Mouse (Mus musculus): ENCODE measurements around the gene Tmem164. TPM values are rescaled to one million over a fixed set of nuclear protein-coding genes. Genes with fewer than 3 reads are reported as not detected.
A peak's percentile ranks its signal among the peaks of the same experiment; 100 is the strongest.

The Tmem164 gene
- total and polyA plus RNA-seq, 3 experiments, result 14.3 to 27.2 (median 16.3) TPM

GRCm38 (mm10) chrX:142806620-142807061, 125.4 kb downstream of the Tmem164 start:
- Histone ChIP-seq H3K4me1 (ENCODE audit: control insufficient read depth, insufficient read depth, low read length) (peaks cover 2% of the 10 kb centered on the region), H3K4me3 (no peak overlapping the region), H3K27me3 (ENCODE audit: control insufficient read depth, insufficient read depth, low read length) (no peaks in the 10 kb centered on the region), H3K79me2 (replicated peaks; ENCODE audit: control insufficient read depth, insufficient read depth, low read length) (no peaks in the 10 kb centered on the region), H3K36me3 (ENCODE audit: control insufficient read depth, insufficient read depth, low read length) (no peaks in the 10 kb centered on the region), H3K9ac (ENCODE audit: low read depth, low read length) (no peak overlapping the region), H3K27ac (no peak overlapping the region)
- TF ChIP-seq POLR2A (IDR thresholded peaks at IDR 0.05; ENCODE audit: insufficient read depth, low read depth, low read length) (no peak), EP300 (IDR thresholded peaks at IDR 0.05; ENCODE audit: insufficient read depth, low read depth, low read length) (no peak), CTCF (IDR thresholded peaks at IDR 0.05) (peak; percentile 58)
- peak in 1 of 2 experiments; percentile 40 for DNase-seq
- WGBS, result 30% methylated on average over 10 of the region's 10 CpGs
- intact Hi-C loops (cut with DNase I), result loop anchor here (5.0 kb wide), 1 partner anchor 429 kb away; no protein-coding TSS in a partner anchor

DNA sequence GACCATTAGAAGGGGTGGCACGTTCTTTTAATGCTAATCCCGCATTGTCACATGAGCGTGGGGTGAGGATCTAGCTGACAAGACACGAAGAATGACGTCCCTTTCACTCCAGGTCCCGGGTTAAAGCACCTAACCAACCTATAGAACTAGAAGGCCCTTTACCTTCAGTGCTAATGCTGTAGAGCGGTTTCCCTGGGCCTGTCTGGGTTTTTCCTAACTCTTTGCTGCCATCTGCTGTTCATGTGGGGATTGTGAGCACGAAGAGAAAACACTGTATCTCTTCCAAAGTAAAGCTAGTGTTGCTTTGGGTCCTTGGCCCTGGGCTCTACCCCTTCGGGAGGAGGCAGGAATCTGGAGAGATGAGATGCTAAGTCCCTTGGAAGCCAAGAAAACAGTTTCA, 127.2 kb downstream of the Tmem164 start:
- DNase-seq, result peak in 1 of 2 experiments; percentile 24
- peaks cover 2% of the 10 kb centered on the region; the same call in 1 of the 2 replicates for H3K4me1 ChIP-seq (ENCODE audit: control insufficient read depth, insufficient read depth, low read length)
- H3K9ac ChIP-seq (ENCODE audit: low read depth, low read length), result no peak overlapping the region
- no peaks in the 10 kb centered on the region for H3K36me3 ChIP-seq (ENCODE audit: control insufficient read depth, insufficient read depth, low read length)
- no peaks in the 10 kb centered on the region for H3K27me3 ChIP-seq (ENCODE audit: control insufficient read depth, insufficient read depth, low read length)
- intact Hi-C loops (cut with DNase I), result loop anchor here (1.0 to 5.0 kb wide), 2 partner anchors 254 to 431 kb away; no protein-coding TSS in a partner anchor
- no peaks in the 10 kb centered on the region for H3K79me2 ChIP-seq (replicated peaks; ENCODE audit: control insufficient read depth, insufficient read depth, low read length)
- TF ChIP-seq POLR2A (IDR thresholded peaks at IDR 0.05; ENCODE audit: insufficient read depth, low read depth, low read length) (no peak), EP300 (IDR thresholded peaks at IDR 0.05; ENCODE audit: insufficient read depth, low read depth, low read length) (no peak), CTCF (IDR thresholded peaks at IDR 0.05) (peak; percentile 80)
- H3K27ac ChIP-seq, result no peak overlapping the region
- WGBS, result 28% methylated on average over 9 of the region's 9 CpGs
- no peak overlapping the region for H3K4me3 ChIP-seq

DNA sequence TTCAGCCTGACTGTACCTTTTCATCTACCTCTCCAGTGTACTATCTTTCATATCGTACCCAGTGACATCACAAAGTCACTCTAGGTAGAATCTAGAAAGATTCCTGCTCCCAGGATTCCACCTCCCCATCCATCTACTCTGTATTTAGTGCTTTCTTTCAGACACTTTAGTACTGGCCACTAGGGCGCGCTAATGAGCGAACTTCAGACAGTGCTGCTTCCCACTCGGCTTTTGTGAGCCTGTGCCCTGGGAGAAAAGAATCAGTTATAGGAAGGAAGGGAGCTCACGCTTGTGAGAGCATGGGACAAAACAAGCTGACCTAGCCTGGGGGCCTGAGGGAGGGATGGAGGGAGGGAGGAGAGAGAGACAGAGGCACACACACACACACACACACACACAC, 131.9 kb downstream of the Tmem164 start:
- peak in 1 of 2 experiments; percentile 51 for DNase-seq

GRCm38 (mm10) chrX:142818057-142818682, 137.0 kb downstream of the Tmem164 start:
- intact Hi-C loops (cut with DNase I), result loop anchor here (1.0 to 5.0 kb wide), 2 partner anchors 241 to 629 kb away; no protein-coding TSS in a partner anchor
- WGBS, result 44% methylated on average over 10 of the region's 10 CpGs
- Histone ChIP-seq H3K9ac (ENCODE audit: low read depth, low read length) (no peak overlapping the region), H3K27ac (no peak overlapping the region), H3K4me3 (no peak overlapping the region), H3K79me2 (replicated peaks; ENCODE audit: control insufficient read depth, insufficient read depth, low read length) (no peaks in the 10 kb centered on the region), H3K4me1 (ENCODE audit: control insufficient read depth, insufficient read depth, low read length) (no peaks in the 10 kb centered on the region; the same call in 1 of the 2 replicates), H3K36me3 (ENCODE audit: control insufficient read depth, insufficient read depth, low read length) (no peaks in the 10 kb centered on the region), H3K27me3 (ENCODE audit: control insufficient read depth, insufficient read depth, low read length) (no peaks in the 10 kb centered on the region)
- 0 out of 2 replicates have a peak, but pooled peaks have one; percentile 38 for TF ChIP-seq EP300 (IDR thresholded peaks at IDR 0.05; ENCODE audit: insufficient read depth, low read depth, low read length)
- TF ChIP-seq CTCF (IDR thresholded peaks at IDR 0.05), result peak; percentile 89
- TF ChIP-seq POLR2A (IDR thresholded peaks at IDR 0.05; ENCODE audit: insufficient read depth, low read depth, low read length), result no peak
- peak in 1 of 2 experiments; percentile 53 for DNase-seq

More for the DNA sequence above, 131.9 kb downstream of the Tmem164 start:
- intact Hi-C loops (cut with DNase I), result no loop called here
- 24% methylated on average over 6 of the region's 6 CpGs for WGBS
- no peak overlapping the region for H3K9ac ChIP-seq (ENCODE audit: low read depth, low read length)
- TF ChIP-seq CTCF (IDR thresholded peaks at IDR 0.05) (peak; percentile 72), POLR2A (IDR thresholded peaks at IDR 0.05; ENCODE audit: insufficient read depth, low read depth, low read length) (no peak), EP300 (IDR thresholded peaks at IDR 0.05; ENCODE audit: insufficient read depth, low read depth, low read length) (no peak)
- H3K4me1 ChIP-seq (ENCODE audit: control insufficient read depth, insufficient read depth, low read length), result no peaks in the 10 kb centered on the region; the same call in 1 of the 2 replicates
- H3K79me2 ChIP-seq (replicated peaks; ENCODE audit: control insufficient read depth, insufficient read depth, low read length), result no peaks in the 10 kb centered on the region
- no peaks in the 10 kb centered on the region for H3K36me3 ChIP-seq (ENCODE audit: control insufficient read depth, insufficient read depth, low read length)
- H3K4me3 ChIP-seq, result no peak overlapping the region
- no peaks in the 10 kb centered on the region for H3K27me3 ChIP-seq (ENCODE audit: control insufficient read depth, insufficient read depth, low read length)
- no peak overlapping the region for H3K27ac ChIP-seq

DNA sequence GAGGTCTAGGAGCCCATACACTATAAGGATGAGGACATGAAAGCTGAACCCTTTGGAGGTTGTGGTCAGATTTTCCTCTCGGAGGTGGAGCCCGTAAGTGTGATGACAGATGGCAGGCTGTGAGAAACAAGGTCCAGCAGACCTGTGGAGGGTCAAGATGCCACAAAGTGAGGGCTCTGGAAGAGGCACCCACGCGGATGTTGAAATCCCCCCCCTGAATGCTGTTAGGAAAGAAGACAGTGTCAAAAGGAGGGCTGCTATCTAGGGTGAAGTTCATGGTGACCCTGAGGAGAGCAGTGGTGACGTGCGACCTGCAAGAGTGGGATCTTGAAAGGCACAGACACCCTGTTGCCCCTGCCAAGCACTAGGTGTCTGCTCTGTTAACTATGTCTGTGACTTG, 140.0 kb downstream of the Tmem164 start:
- Histone ChIP-seq H3K27ac (no peak overlapping the region), H3K9ac (ENCODE audit: low read depth, low read length) (no peak overlapping the region), H3K79me2 (replicated peaks; ENCODE audit: control insufficient read depth, insufficient read depth, low read length) (no peaks in the 10 kb centered on the region), H3K4me1 (ENCODE audit: control insufficient read depth, insufficient read depth, low read length) (no peaks in the 10 kb centered on the region; the same call in 1 of the 2 replicates), H3K4me3 (no peak overlapping the region), H3K36me3 (ENCODE audit: control insufficient read depth, insufficient read depth, low read length) (no peaks in the 10 kb centered on the region), H3K27me3 (ENCODE audit: control insufficient read depth, insufficient read depth, low read length) (no peaks in the 10 kb centered on the region)
- DNase-seq, result no peak
- TF ChIP-seq EP300 (IDR thresholded peaks at IDR 0.05; ENCODE audit: insufficient read depth, low read depth, low read length) (no peak), CTCF (IDR thresholded peaks at IDR 0.05) (no peak), POLR2A (IDR thresholded peaks at IDR 0.05; ENCODE audit: insufficient read depth, low read depth, low read length) (no peak)
- intact Hi-C loops (cut with DNase I), result loop anchor here (1.0 kb wide), 1 partner anchor 230 kb away; no protein-coding TSS in a partner anchor
- 60% methylated on average over 6 of the region's 6 CpGs for WGBS

- H3K27ac ChIP-seq, result no peak overlapping the region
- no peak for DNase-seq
Measured at GRCm38 (mm10) chrX:142821846-142822245, 140.6 kb downstream of the Tmem164 start.

More at GRCm38 (mm10) chrX:142821846-142822245, 140.6 kb downstream of the Tmem164 start:
- Histone ChIP-seq H3K79me2 (replicated peaks; ENCODE audit: control insufficient read depth, insufficient read depth, low read length) (no peaks in the 10 kb centered on the region), H3K4me3 (no peak overlapping the region), H3K9ac (ENCODE audit: low read depth, low read length) (no peak overlapping the region), H3K27me3 (ENCODE audit: control insufficient read depth, insufficient read depth, low read length) (no peaks in the 10 kb centered on the region), H3K36me3 (ENCODE audit: control insufficient read depth, insufficient read depth, low read length) (no peaks in the 10 kb centered on the region), H3K4me1 (ENCODE audit: control insufficient read depth, insufficient read depth, low read length) (peaks cover 2% of the 10 kb centered on the region; the same call in 1 of the 2 replicates)
- TF ChIP-seq CTCF (IDR thresholded peaks at IDR 0.05) (peak; percentile 87), POLR2A (IDR thresholded peaks at IDR 0.05; ENCODE audit: insufficient read depth, low read depth, low read length) (no peak), EP300 (IDR thresholded peaks at IDR 0.05; ENCODE audit: insufficient read depth, low read depth, low read length) (no peak)
- WGBS, result 34% methylated on average over 3 of the region's 3 CpGs
- intact Hi-C loops (cut with DNase I), result loop anchor here (1.0 kb wide), 1 partner anchor 229 kb away; no protein-coding TSS in a partner anchor
